Mouse (Mus musculus): ENCODE results near the gene Fam129a. TPM values are rescaled to one million over a fixed set of nuclear protein-coding genes. Genes with fewer than 3 reads are reported as not detected.
A peak's percentile ranks its signal among the peaks of the same experiment; 100 is the strongest.

Fam129a gene
- total and polyA plus RNA-seq, 2 experiments from 2014 or later: 1.2 to 1.4 TPM

- WGBS: 15% methylated on average over 12 of the region's 12 CpGs
- peak; percentile 63; the same call in 1 of the 2 replicates for ATAC-seq (ENCODE audit: low FRiP score)
- no peaks in the 10 kb centered on the region for H3K4me1 ChIP-seq (ENCODE audit: insufficient read depth, low read length)
- TF ChIP-seq CTCF (IDR thresholded peaks at IDR 0.05): peak; percentile 81
- peak; percentile 74 for DNase-seq (ENCODE audit: low spot score)
- no peak overlapping the region for H3K4me3 ChIP-seq (ENCODE audit: low read depth, low read length)
- H3K27ac ChIP-seq (ENCODE audit: low read depth, low read length): no peak overlapping the region
- H3K27me3 ChIP-seq (ENCODE audit: insufficient read depth, low read length): no peaks in the 10 kb centered on the region
- H3K36me3 ChIP-seq (ENCODE audit: insufficient read depth, low read length): no peaks in the 10 kb centered on the region
- H3K9me3 ChIP-seq (ENCODE audit: low read length): no peaks in the 10 kb centered on the region
- H3K9ac ChIP-seq (replicated peaks; ENCODE audit: low read length, poor library complexity, severe bottlenecking): no peak overlapping the region
- H3K4me2 ChIP-seq (ENCODE audit: low read depth, low read length, poor library complexity, severe bottlenecking): no peak overlapping the region
Measured at GRCm38 (mm10) chr1:151564377-151564776, 6.6 kb upstream of the Fam129a start.

GRCm38 (mm10) chr1:151568682-151569081 is 2.3 kb upstream of the Fam129a start:
- TF ChIP-seq CTCF (IDR thresholded peaks at IDR 0.05): no peak
- ATAC-seq (ENCODE audit: low FRiP score): no peak
- WGBS: 79% methylated on average over 7 of the region's 7 CpGs

GRCm38 (mm10) chr1:151571838-151572578 is 1.0 kb downstream of the Fam129a start:
- TF ChIP-seq CTCF (IDR thresholded peaks at IDR 0.05): no peak
- no peak overlapping the region for H3K27ac ChIP-seq (ENCODE audit: low read depth, low read length)
- no peak for ATAC-seq (ENCODE audit: low FRiP score)
- DNase-seq (ENCODE audit: low spot score): no peak
- H3K4me1 ChIP-seq (ENCODE audit: insufficient read depth, low read length): peaks cover 7% of the 10 kb centered on the region; the same call in 1 of the 2 replicates
- no peaks in the 10 kb centered on the region for H3K9me3 ChIP-seq (ENCODE audit: low read length)
- H3K4me2 ChIP-seq (ENCODE audit: low read depth, low read length, poor library complexity, severe bottlenecking): peak overlapping the region; percentile 83
- H3K4me3 ChIP-seq (ENCODE audit: low read depth, low read length): peak overlapping the region; percentile 43
- H3K27me3 ChIP-seq (ENCODE audit: insufficient read depth, low read length): peaks cover 17% of the 10 kb centered on the region
- H3K36me3 ChIP-seq (ENCODE audit: insufficient read depth, low read length): no peaks in the 10 kb centered on the region
- no peak overlapping the region for H3K9ac ChIP-seq (replicated peaks; ENCODE audit: low read length, poor library complexity, severe bottlenecking)
- WGBS: 31% methylated on average over 10 of the region's 10 CpGs

More at GRCm38 (mm10) chr1:151568682-151569081, 2.3 kb upstream of the Fam129a start:
- H3K4me2 ChIP-seq (ENCODE audit: low read depth, low read length, poor library complexity, severe bottlenecking): no peak overlapping the region
- no peak overlapping the region for H3K4me3 ChIP-seq (ENCODE audit: low read depth, low read length)
- peaks cover 7% of the 10 kb centered on the region; the same call in 1 of the 2 replicates for H3K4me1 ChIP-seq (ENCODE audit: insufficient read depth, low read length)
- H3K36me3 ChIP-seq (ENCODE audit: insufficient read depth, low read length): no peaks in the 10 kb centered on the region
- no peaks in the 10 kb centered on the region for H3K9me3 ChIP-seq (ENCODE audit: low read length)
- H3K9ac ChIP-seq (replicated peaks; ENCODE audit: low read length, poor library complexity, severe bottlenecking): no peak overlapping the region
- DNase-seq (ENCODE audit: low spot score): no peak
- H3K27me3 ChIP-seq (ENCODE audit: insufficient read depth, low read length): peaks cover 17% of the 10 kb centered on the region
- H3K27ac ChIP-seq (ENCODE audit: low read depth, low read length): no peak overlapping the region

GRCm38 (mm10) chr1:151572601-151573320 is 1.8 kb downstream of the Fam129a start:
- H3K9ac ChIP-seq (replicated peaks; ENCODE audit: low read length, poor library complexity, severe bottlenecking): no peak overlapping the region
- no peak overlapping the region for H3K4me3 ChIP-seq (ENCODE audit: low read depth, low read length)
- no peaks in the 10 kb centered on the region for H3K36me3 ChIP-seq (ENCODE audit: insufficient read depth, low read length)
- no peaks in the 10 kb centered on the region for H3K9me3 ChIP-seq (ENCODE audit: low read length)
- WGBS: 84% methylated on average over 7 of the region's 7 CpGs
- ATAC-seq (ENCODE audit: low FRiP score) (no peak), DNase-seq (ENCODE audit: low spot score) (no peak)
- H3K27me3 ChIP-seq (ENCODE audit: insufficient read depth, low read length): peaks cover 17% of the 10 kb centered on the region
- no peak overlapping the region for H3K4me2 ChIP-seq (ENCODE audit: low read depth, low read length, poor library complexity, severe bottlenecking)
- peaks cover 7% of the 10 kb centered on the region; the same call in 1 of the 2 replicates for H3K4me1 ChIP-seq (ENCODE audit: insufficient read depth, low read length)
- no peak overlapping the region for H3K27ac ChIP-seq (ENCODE audit: low read depth, low read length)
- TF ChIP-seq CTCF (IDR thresholded peaks at IDR 0.05): peak; percentile 34; the same call in 1 of the 2 replicates

GRCm38 (mm10) chr1:151580200-151580982 is 9.4 kb downstream of the Fam129a start:
- DNase-seq (ENCODE audit: low spot score) (peak; percentile 24), ATAC-seq (ENCODE audit: low FRiP score) (no peak)
- WGBS: 75% methylated on average over 8 of the region's 8 CpGs
- Histone ChIP-seq H3K4me3 (ENCODE audit: low read depth, low read length) (no peak overlapping the region), H3K4me1 (ENCODE audit: insufficient read depth, low read length) (no peaks in the 10 kb centered on the region), H3K36me3 (ENCODE audit: insufficient read depth, low read length) (no peaks in the 10 kb centered on the region), H3K9ac (replicated peaks; ENCODE audit: low read length, poor library complexity, severe bottlenecking) (no peak overlapping the region), H3K27me3 (ENCODE audit: insufficient read depth, low read length) (no peaks in the 10 kb centered on the region), H3K4me2 (ENCODE audit: low read depth, low read length, poor library complexity, severe bottlenecking) (no peak overlapping the region), H3K27ac (ENCODE audit: low read depth, low read length) (no peak overlapping the region), H3K9me3 (ENCODE audit: low read length) (no peaks in the 10 kb centered on the region)
- no peak for TF ChIP-seq CTCF (IDR thresholded peaks at IDR 0.05)

Data from midbrain, postnatal 0 days (tissue).